Mouse (Mus musculus) hindbrain, embryonic 15.5 days (tissue): ENCODE measurements around the gene Get4. TPM values are rescaled to one million over a fixed set of nuclear protein-coding genes. Genes with fewer than 3 reads are reported as not detected.

ENCODE experiments used
- ATAC-seq: fragments of 200-750 bp; cut with Nextera tagmentation; 2 replicates; pipeline ENCODE4 v1.8.0; 2017; ENCODE audit warnings: low read depth, moderate number of reproducible peaks, moderate TSS enrichment; ENCODE audit not compliant: low FRiP score
- H3K27ac ChIP-seq: fragments of 300-500 bp; sonication (generic); replicated peaks from 2 replicates; pipeline ENCODE4 v1.5.1; 2015; ENCODE audit warnings: mild to moderate bottlenecking, inconsistent platforms
- H3K27me3 ChIP-seq: fragments of 300-500 bp; sonication (generic); 2 replicates; pipeline ENCODE4 v1.6.1; 2015; ENCODE audit warnings: control low read depth, inconsistent platforms
- H3K36me3 ChIP-seq: fragments of 300-500 bp; sonication (generic); 2 replicates; pipeline ENCODE4 v1.6.1; 2015; ENCODE audit warnings: control low read depth, inconsistent platforms
- H3K4me1 ChIP-seq: fragments of 300-500 bp; sonication (generic); replicated peaks from 2 replicates; pipeline ENCODE4 v1.6.1; 2015; ENCODE audit warnings: control low read depth, inconsistent platforms
- H3K4me2 ChIP-seq: fragments of 300-500 bp; sonication (generic); 2 replicates; pipeline ENCODE4 v1.6.1; 2015; ENCODE audit warnings: moderate library complexity, mild to moderate bottlenecking, inconsistent platforms
- H3K4me3 ChIP-seq: fragments of 300-500 bp; sonication (generic); 2 replicates; pipeline ENCODE4 v1.5.1; 2015; ENCODE audit warnings: mild to moderate bottlenecking, inconsistent platforms
- H3K9ac ChIP-seq: fragments of 300-500 bp; sonication (generic); 2 replicates; pipeline ENCODE4 v1.6.1; 2015; ENCODE audit warnings: inconsistent platforms
- H3K9me3 ChIP-seq: fragments of 300-500 bp; sonication (generic); 2 replicates; pipeline ENCODE4 v1.6.1; 2016; ENCODE audit warnings: control low read depth, inconsistent platforms
- WGBS: fragments of 180-500 bp; shearing (Covaris S2); methylation state at CpG from one replicate; pipeline ENCODE4 v1.1.7; 2015; 5-methylcytosine and 5-hydroxymethylcytosine counted together
- polyA plus RNA-seq: library from polyadenylated mRNA; unstranded; fragments of >200 nt; fragmentation: Nextera tagmentation; extraction: Ambion mirVana; gene quantifications from 2 replicates; pipeline ENCODE4 v1.2.1, GENCODE M21; 2015

The Get4 gene
- polyA plus RNA-seq, 1 experiment from 2014 or later = 126 TPM

DNA sequence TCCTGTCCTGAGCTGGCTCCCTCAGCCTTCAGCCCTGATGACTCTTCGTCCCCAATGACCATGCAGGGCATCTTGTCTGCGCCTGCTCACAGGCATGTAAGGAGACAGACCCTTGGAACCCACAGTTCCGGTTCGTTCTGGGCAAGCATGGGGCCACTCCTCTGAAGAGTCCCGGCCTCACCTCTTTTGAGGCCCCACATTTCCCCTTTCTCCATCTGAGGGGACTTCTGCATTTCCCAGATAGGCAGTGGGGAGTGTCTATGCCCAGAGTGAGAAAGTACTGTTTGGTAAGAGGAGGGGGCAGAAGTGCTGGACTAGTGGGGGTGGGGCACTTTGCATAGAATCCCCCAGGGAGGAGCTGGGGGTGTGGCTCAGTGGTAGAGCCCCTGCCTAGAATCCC lies 35.0 kb downstream of the Get4 start:
- Histone ChIP-seq H3K27me3 (no peaks in the 10 kb centered on the region), H3K9me3 (no peaks in the 10 kb centered on the region), H3K36me3 (0 out of 2 replicates have a peak, but pooled peaks cover 10% of the 10 kb centered on the region), H3K4me2 (no peak overlapping the region), H3K4me1 (no peaks in the 10 kb centered on the region; the same call in 1 of the 2 replicates), H3K27ac (no peak overlapping the region), H3K4me3 (no peak overlapping the region), H3K9ac (no peak overlapping the region)
- WGBS = 90% methylated on average over 5 of the region's 5 CpGs
- ATAC-seq = no peak

DNA sequence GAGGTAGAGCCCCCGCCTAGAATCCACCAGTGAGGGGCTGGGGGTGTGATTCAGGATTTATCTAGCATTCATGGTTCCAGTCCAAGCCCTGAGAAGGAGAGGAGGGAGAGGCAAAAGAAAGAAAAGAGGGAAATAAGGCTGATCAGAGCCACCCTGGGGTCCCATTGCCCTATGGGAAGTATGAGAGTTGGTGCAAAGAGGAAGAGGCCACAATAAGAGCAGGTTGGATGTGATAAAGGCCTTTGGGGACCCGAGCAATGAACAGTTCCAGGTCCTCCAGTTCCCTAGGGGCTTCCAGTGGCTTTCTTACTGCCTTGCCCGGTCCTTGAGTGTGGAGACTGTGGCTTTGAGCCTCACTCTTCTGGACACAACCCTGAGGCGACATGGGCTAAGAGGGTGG lies 35.7 kb downstream of the Get4 start:
- no peaks in the 10 kb centered on the region for H3K27me3 ChIP-seq
- no peak overlapping the region for H3K4me2 ChIP-seq
- no peak overlapping the region for H3K27ac ChIP-seq
- 0 out of 2 replicates have a peak, but pooled peaks cover 11% of the 10 kb centered on the region for H3K36me3 ChIP-seq
- H3K9me3 ChIP-seq = no peaks in the 10 kb centered on the region
- 89% methylated on average over 4 of the region's 4 CpGs for WGBS
- no peaks in the 10 kb centered on the region for H3K4me1 ChIP-seq
- no peak overlapping the region for H3K9ac ChIP-seq
- no peak for ATAC-seq
- H3K4me3 ChIP-seq = no peak overlapping the region

- Histone ChIP-seq H3K27ac (no peak overlapping the region), H3K4me2 (no peak overlapping the region), H3K9me3 (no peaks in the 10 kb centered on the region), H3K36me3 (0 out of 2 replicates have a peak, but pooled peaks cover 11% of the 10 kb centered on the region), H3K9ac (no peak overlapping the region), H3K27me3 (no peaks in the 10 kb centered on the region), H3K4me1 (no peaks in the 10 kb centered on the region), H3K4me3 (no peak overlapping the region)
- 71% methylated on average over 4 of the region's 4 CpGs for WGBS
- ATAC-seq = no peak
Measured at GRCm38 (mm10) chr5:139288591-139288990, 36.5 kb downstream of the Get4 start.

DNA sequence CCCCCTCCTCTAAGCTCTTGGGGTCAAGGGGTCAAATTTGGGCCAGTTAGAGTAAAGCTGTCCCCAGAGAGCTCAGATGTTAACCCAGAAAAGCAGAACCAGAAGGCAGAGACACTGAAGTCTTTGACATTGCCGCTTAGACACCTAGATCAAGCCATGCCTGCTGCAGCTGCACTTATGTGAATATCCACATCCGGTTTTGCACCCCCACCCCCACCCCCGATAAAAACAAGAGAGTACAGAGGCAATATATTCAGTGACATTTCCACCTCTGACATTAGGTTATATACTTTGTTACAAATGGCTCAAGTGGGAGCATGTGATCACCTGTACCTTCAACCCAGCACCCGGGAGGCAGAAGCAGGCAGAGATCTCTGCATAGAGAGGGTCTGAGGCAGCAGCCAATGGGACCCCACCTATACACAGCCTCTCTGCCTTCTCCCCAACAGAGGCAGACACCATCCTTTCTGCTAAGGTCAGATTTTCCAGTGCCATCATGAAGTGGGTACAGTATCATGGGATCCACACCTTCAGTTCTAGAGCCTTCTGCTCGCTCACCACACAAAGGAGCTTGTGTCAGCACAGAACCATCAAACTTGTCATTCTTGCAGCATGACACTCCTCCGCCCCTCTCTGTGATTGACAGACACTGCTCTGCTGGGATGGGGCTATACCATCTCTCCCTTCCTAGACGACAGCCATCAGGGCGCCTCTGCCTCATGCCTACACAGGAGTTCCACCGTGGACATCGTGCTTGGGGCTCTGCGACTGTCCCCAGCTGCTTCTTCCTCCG lies 38.5 kb downstream of the Get4 start:
- no peak overlapping the region for H3K27ac ChIP-seq
- H3K4me2 ChIP-seq = no peak overlapping the region
- no peaks in the 10 kb centered on the region for H3K4me1 ChIP-seq
- H3K36me3 ChIP-seq = peaks cover 12% of the 10 kb centered on the region; the same call in 1 of the 2 replicates
- no peak overlapping the region for H3K4me3 ChIP-seq
- no peak overlapping the region for H3K9ac ChIP-seq
- no peak for ATAC-seq
- H3K27me3 ChIP-seq = no peaks in the 10 kb centered on the region
- WGBS = 86% methylated on average over 12 of the region's 12 CpGs
- no peaks in the 10 kb centered on the region for H3K9me3 ChIP-seq

GRCm38 (mm10) chr5:139291811-139292560 lies 39.9 kb downstream of the Get4 start:
- H3K27me3 ChIP-seq = no peaks in the 10 kb centered on the region
- no peaks in the 10 kb centered on the region for H3K4me1 ChIP-seq
- H3K27ac ChIP-seq = no peak overlapping the region
- no peaks in the 10 kb centered on the region for H3K9me3 ChIP-seq
- H3K36me3 ChIP-seq = peaks cover 12% of the 10 kb centered on the region; the same call in 1 of the 2 replicates
- no peak overlapping the region for H3K9ac ChIP-seq
- no peak overlapping the region for H3K4me3 ChIP-seq
- ATAC-seq = no peak
- no peak overlapping the region for H3K4me2 ChIP-seq
- WGBS = 66% methylated on average over 6 of the region's 6 CpGs

- Histone ChIP-seq H3K4me1 (no peaks in the 10 kb centered on the region), H3K9me3 (no peaks in the 10 kb centered on the region), H3K9ac (no peak overlapping the region), H3K27me3 (no peaks in the 10 kb centered on the region), H3K36me3 (peaks cover 12% of the 10 kb centered on the region; the same call in 1 of the 2 replicates), H3K4me2 (no peak overlapping the region), H3K4me3 (no peak overlapping the region), H3K27ac (no peak overlapping the region)
- WGBS = 85% methylated on average over 2 of the region's 2 CpGs
- no peak for ATAC-seq
Measured at GRCm38 (mm10) chr5:139294089-139294488, 42.0 kb downstream of the Get4 start.

DNA sequence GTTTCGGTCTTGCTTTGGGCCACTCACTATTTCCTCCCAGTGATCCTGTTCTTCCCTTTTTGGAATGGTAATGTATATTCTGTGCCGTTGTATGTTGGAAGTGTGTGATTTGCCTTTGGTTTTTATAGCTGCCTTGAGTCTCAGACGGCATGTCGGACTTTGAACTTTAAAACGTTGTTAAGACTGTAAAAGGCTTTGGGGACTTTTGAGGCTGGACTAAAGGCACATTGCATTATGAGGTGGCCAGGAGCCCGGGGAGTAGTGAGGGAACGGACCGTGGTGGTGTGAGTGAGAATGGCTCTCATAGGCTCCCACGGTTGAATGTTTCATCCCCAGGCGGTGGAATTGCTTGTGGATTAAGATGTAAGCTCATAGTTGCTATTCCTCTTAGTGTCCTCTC lies 45.0 kb downstream of the Get4 start:
- H3K9me3 ChIP-seq = no peaks in the 10 kb centered on the region
- no peak overlapping the region for H3K4me3 ChIP-seq
- H3K4me1 ChIP-seq = no peaks in the 10 kb centered on the region
- H3K9ac ChIP-seq = no peak overlapping the region
- H3K27me3 ChIP-seq = no peaks in the 10 kb centered on the region
- no peak for ATAC-seq
- no peak overlapping the region for H3K4me2 ChIP-seq
- peaks cover 8% of the 10 kb centered on the region; the same call in 1 of the 2 replicates for H3K36me3 ChIP-seq
- H3K27ac ChIP-seq = no peak overlapping the region
- WGBS = 93% methylated on average over 10 of the region's 10 CpGs

- Histone ChIP-seq H3K4me2 (no peak overlapping the region), H3K4me3 (no peak overlapping the region), H3K4me1 (no peaks in the 10 kb centered on the region), H3K36me3 (peaks cover 7% of the 10 kb centered on the region; the same call in 1 of the 2 replicates), H3K9ac (no peak overlapping the region), H3K27me3 (no peaks in the 10 kb centered on the region), H3K9me3 (no peaks in the 10 kb centered on the region), H3K27ac (no peak overlapping the region)
- no peak for ATAC-seq
- WGBS = 72% methylated on average over 5 of the region's 5 CpGs
Measured at GRCm38 (mm10) chr5:139297745-139298144, 45.6 kb downstream of the Get4 start.

DNA sequence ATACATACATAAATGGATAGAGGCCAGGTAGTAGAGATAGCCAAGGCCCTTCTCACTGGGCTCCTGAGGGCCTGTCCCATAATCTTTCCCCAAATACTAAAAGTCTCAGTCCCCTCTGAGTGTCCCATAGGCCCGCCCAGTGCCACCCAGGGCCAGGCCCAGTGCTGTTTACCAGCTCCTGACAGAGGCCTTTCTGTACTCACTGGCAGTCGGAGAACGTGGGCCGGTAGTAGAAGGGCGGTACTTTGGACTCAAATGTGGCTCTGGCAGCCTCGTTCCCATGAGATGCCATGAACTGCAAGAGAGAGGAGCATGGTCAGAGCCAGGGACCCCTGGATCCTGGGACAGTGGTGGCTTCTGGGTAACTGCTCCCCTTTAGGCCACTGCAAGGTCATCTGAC lies 50.0 kb downstream of the Get4 start:
- no peaks in the 10 kb centered on the region for H3K4me1 ChIP-seq
- 94% methylated on average over 6 of the region's 6 CpGs for WGBS
- H3K4me3 ChIP-seq = no peak overlapping the region
- H3K27me3 ChIP-seq = no peaks in the 10 kb centered on the region
- peaks cover 6% of the 10 kb centered on the region; the same call in 1 of the 2 replicates for H3K36me3 ChIP-seq
- no peak overlapping the region for H3K4me2 ChIP-seq
- no peak overlapping the region for H3K9ac ChIP-seq
- ATAC-seq = no peak
- no peak overlapping the region for H3K27ac ChIP-seq
- H3K9me3 ChIP-seq = no peaks in the 10 kb centered on the region

GRCm38 (mm10) chr5:139303646-139304061 lies 51.5 kb downstream of the Get4 start:
- Histone ChIP-seq H3K27me3 (no peaks in the 10 kb centered on the region), H3K27ac (no peak overlapping the region), H3K9me3 (no peaks in the 10 kb centered on the region), H3K4me1 (no peaks in the 10 kb centered on the region), H3K9ac (no peak overlapping the region), H3K4me2 (no peak overlapping the region), H3K36me3 (peaks cover 6% of the 10 kb centered on the region; the same call in 1 of the 2 replicates), H3K4me3 (no peak overlapping the region)
- 89% methylated on average over 9 of the region's 9 CpGs for WGBS
- ATAC-seq = no peak

DNA sequence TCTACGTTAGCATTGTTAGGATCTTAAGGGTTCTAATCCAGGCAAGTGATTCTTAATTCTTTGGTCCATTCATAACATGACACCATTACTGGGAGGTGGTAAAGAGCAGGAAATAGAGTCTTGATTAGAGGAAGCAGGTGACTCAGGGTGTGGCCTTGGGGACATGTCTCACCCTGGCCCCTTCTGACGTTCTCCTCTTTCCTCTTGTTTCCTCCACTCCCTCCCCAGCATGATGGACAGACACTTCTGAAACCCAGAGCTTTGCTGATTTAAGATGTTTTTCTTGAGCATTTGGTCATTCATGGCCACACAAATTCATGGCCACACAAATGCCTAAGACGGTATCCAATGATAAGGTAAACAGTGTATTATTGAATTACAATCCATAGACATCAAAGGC lies 57.8 kb downstream of the Get4 start:
- Histone ChIP-seq H3K4me1 (no peaks in the 10 kb centered on the region), H3K27me3 (no peaks in the 10 kb centered on the region), H3K36me3 (no peaks in the 10 kb centered on the region), H3K9me3 (peaks cover 3% of the 10 kb centered on the region; the same call in 1 of the 2 replicates), H3K9ac (no peak overlapping the region), H3K27ac (no peak overlapping the region), H3K4me2 (no peak overlapping the region), H3K4me3 (no peak overlapping the region)
- no peak for ATAC-seq
- WGBS = 82% methylated on average over 3 of the region's 3 CpGs

GRCm38 (mm10) chr5:139310477-139310876 lies 58.4 kb downstream of the Get4 start:
- Histone ChIP-seq H3K36me3 (no peaks in the 10 kb centered on the region), H3K4me3 (no peak overlapping the region), H3K4me2 (no peak overlapping the region), H3K4me1 (no peaks in the 10 kb centered on the region), H3K9me3 (peaks cover 3% of the 10 kb centered on the region; the same call in 1 of the 2 replicates), H3K27ac (no peak overlapping the region), H3K27me3 (no peaks in the 10 kb centered on the region), H3K9ac (no peak overlapping the region)
- WGBS = 95% methylated on average over 4 of the region's 4 CpGs
- no peak for ATAC-seq
